Mouse (Mus musculus) brown adipose tissue, adult 24 weeks (tissue): ENCODE measurements around the gene Cped1. TPM values are rescaled to one million over a fixed set of nuclear protein-coding genes. Genes with fewer than 3 reads are reported as not detected.

Source experiments
- H3K27ac ChIP-seq: fragments of 200-500 bp; replicated peaks from 2 replicates; pipeline ENCODE4 v1.5.1; 2012; ENCODE audit warnings: low read depth, mild to moderate bottlenecking, low read length
- H3K4me1 ChIP-seq: fragments of 200-500 bp; 2 replicates; pipeline ENCODE4 v1.6.1; 2012; ENCODE audit warnings: low read length, mixed read lengths; ENCODE audit not compliant: control insufficient read depth, insufficient read depth, insufficient read length
- H3K4me3 ChIP-seq: fragments of 200-500 bp; 2 replicates; pipeline ENCODE4 v1.5.1; 2012; ENCODE audit warnings: low read depth, mild to moderate bottlenecking, low read length, moderate library complexity; ENCODE audit not compliant: insufficient read depth
- polyA plus RNA-seq: library from polyadenylated mRNA; stranded (reverse); fragments of >200 nt; gene quantifications from 2 replicates; pipeline ENCODE4 v1.2.4, GENCODE M21; 2012; ENCODE audit not compliant: missing spikeins, insufficient read depth, insufficient read length

Gene Cped1
- polyA plus RNA-seq, 1 experiment: 39.6 TPM

DNA sequence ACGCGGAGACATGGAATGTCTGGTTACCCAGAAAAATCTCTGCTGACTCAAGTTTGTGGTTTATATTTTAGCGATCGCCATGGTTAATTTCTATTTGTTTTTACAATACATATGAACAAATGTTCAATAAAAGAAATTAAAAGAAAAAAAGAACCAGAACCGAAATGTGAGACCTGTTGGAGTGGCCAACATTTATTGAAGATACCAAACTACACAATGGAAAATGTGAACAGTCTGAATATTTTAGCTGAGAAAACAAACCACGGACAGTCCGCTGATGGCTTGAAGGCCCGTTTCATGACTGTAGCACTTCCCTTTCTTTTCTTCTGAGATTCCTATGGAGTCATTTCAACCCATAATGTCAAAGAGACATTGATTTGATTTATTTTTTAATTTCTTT lies 201.3 kb downstream of the Cped1 start:
- no peak overlapping the region for H3K27ac ChIP-seq
- H3K4me3 ChIP-seq: no peak overlapping the region
- H3K4me1 ChIP-seq: no peaks in the 10 kb centered on the region

GRCm38 (mm10) chr6:22189346-22190335 lies 203.9 kb downstream of the Cped1 start:
- H3K4me3 ChIP-seq: no peak overlapping the region
- no peak overlapping the region for H3K27ac ChIP-seq
- no peaks in the 10 kb centered on the region for H3K4me1 ChIP-seq

- H3K27ac ChIP-seq: no peak overlapping the region
- H3K4me1 ChIP-seq: no peaks in the 10 kb centered on the region; the same call in 1 of the 2 replicates
- H3K4me3 ChIP-seq: no peak overlapping the region
Observed at GRCm38 (mm10) chr6:22198603-22199002, 212.9 kb downstream of the Cped1 start.

GRCm38 (mm10) chr6:22199473-22199872 lies 213.8 kb downstream of the Cped1 start:
- Histone ChIP-seq H3K4me3 (no peak overlapping the region), H3K27ac (no peak overlapping the region), H3K4me1 (no peaks in the 10 kb centered on the region; the same call in 1 of the 2 replicates)

GRCm38 (mm10) chr6:22200133-22200532 lies 214.4 kb downstream of the Cped1 start:
- Histone ChIP-seq H3K4me3 (no peak overlapping the region), H3K4me1 (peaks cover under 1% of the 10 kb centered on the region), H3K27ac (no peak overlapping the region)

DNA sequence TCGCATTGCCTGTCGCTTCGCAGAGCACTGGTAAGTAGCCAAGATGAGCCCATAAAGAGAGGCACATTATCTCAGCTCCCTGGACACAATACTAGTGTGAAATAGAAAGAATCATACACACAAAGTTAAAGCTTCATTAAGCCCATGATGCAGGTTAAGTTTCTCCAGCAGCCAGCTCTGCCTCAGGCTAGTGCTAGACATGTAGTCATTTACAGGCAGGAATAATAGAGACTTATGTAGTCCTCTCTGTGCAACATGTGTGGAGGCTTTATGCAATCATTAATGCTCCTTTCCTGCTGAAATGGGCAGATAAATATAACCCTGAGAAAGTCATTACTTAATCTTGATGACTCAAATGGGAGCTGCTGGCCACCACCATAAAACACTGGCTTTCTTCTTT lies 216.2 kb downstream of the Cped1 start:
- H3K27ac ChIP-seq: no peak overlapping the region
- peaks cover 7% of the 10 kb centered on the region for H3K4me1 ChIP-seq
- H3K4me3 ChIP-seq: no peak overlapping the region

- Histone ChIP-seq H3K27ac (no peak overlapping the region), H3K4me3 (no peak overlapping the region), H3K4me1 (peaks cover 7% of the 10 kb centered on the region)
Observed at GRCm38 (mm10) chr6:22205030-22205750, 219.5 kb downstream of the Cped1 start.

DNA sequence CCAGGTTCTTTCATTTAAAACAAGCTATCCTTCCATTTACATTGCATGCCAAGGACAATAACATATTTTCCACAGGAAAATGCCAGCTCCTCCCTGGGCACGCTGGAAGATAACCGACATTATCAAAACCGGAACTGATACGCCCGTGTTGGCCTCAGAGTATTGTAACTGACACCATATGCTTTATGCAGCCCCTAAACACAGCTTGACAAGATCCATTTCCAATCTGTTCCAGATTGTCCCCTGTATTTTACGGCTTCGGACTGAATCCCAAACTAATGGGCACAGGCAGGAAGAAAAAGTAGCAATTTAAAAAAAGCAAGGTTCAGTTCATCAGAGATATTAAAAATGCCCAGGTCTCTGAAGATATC lies 220.0 kb downstream of the Cped1 start:
- no peak overlapping the region for H3K4me3 ChIP-seq
- peaks cover 7% of the 10 kb centered on the region for H3K4me1 ChIP-seq
- H3K27ac ChIP-seq: no peak overlapping the region

DNA sequence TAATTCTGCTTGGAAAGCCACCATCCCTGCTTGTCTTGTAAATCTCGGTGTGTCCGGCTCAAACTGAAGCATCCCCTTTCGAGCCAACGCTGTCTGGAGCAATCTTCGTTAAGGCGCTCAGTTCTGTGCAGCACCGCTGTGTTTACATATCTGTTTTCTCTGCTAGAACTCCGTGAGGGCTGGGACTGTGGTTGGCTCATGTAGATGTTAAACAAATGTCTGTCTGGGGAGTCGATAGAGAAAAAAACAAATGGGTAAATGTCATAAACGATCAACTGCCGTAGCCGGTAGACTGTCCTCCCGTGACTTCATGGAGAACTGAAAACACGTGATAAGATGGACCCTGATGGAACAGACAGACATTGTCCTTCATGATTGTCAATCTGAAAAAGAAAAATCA lies 220.5 kb downstream of the Cped1 start:
- Histone ChIP-seq H3K4me1 (peaks cover 7% of the 10 kb centered on the region), H3K4me3 (no peak overlapping the region), H3K27ac (no peak overlapping the region)

GRCm38 (mm10) chr6:22206630-22207293 lies 221.0 kb downstream of the Cped1 start:
- peaks cover 7% of the 10 kb centered on the region for H3K4me1 ChIP-seq
- no peak overlapping the region for H3K4me3 ChIP-seq
- H3K27ac ChIP-seq: no peak overlapping the region

DNA sequence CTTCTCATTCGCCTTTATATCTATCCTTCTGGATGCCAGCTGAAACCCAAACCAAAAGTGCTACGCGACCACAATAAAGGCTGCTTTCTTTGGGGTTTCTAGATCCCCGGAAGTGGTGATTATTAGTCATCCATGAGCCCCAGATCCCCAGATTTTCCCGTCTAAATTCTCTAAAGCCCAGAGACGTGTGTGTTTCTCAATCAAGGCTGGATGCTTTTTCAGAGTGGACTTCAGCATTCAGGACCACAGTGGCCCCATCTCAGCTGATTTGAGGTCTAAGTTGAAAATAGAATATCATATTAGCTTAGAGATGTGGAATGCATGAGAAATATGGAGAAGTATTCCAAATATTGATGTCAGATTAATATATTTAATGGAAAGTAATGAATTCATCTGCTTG lies 226.4 kb downstream of the Cped1 start:
- H3K4me3 ChIP-seq: no peak overlapping the region
- H3K4me1 ChIP-seq: no peaks in the 10 kb centered on the region
- H3K27ac ChIP-seq: no peak overlapping the region

DNA sequence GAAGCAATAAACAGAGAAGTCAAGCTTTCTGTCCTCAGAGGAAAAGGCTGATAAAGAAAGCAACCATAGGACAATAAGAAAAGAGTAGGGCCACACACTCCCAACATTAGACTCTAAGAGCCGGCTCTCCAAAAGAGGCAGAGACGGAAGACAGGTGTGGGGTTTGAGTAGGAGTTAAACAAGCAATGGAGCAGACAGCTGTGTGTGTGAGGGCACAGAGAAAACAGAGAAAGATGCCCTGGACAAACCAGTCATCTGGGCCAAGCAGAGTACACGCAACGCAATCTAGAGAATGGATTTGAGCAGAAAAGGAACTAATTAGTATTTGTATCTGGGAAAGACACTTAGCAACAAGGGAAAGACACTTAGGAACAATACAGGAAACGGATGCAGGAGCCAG lies 227.5 kb downstream of the Cped1 start:
- Histone ChIP-seq H3K4me3 (no peak overlapping the region), H3K4me1 (no peaks in the 10 kb centered on the region), H3K27ac (no peak overlapping the region)

DNA sequence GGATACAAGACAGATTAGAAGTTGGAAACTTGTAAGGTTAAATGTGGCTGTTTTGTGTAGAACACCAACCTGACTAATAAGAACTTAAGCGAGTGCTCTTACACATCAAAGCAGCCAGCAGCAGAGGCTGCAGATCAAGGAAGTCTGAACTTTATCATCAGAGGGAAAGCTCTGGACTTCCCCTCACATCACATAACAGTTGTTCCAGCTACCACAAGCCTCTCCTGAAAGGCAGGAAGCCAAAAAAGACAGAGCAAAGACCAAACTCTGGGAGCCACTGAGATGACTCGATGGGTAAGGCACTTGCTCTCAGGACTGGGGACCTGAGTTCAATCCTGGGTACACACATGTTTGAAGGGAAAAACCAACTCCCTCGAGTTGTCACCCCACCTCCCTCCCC lies 228.1 kb downstream of the Cped1 start:
- Histone ChIP-seq H3K4me1 (no peaks in the 10 kb centered on the region), H3K27ac (no peak overlapping the region), H3K4me3 (no peak overlapping the region)

GRCm38 (mm10) chr6:22214665-22215064 lies 228.9 kb downstream of the Cped1 start:
- no peak overlapping the region for H3K4me3 ChIP-seq
- no peak overlapping the region for H3K27ac ChIP-seq
- H3K4me1 ChIP-seq: no peaks in the 10 kb centered on the region

- H3K4me3 ChIP-seq: no peak overlapping the region
- H3K27ac ChIP-seq: no peak overlapping the region
- H3K4me1 ChIP-seq: no peaks in the 10 kb centered on the region
Observed at GRCm38 (mm10) chr6:22216276-22216973, 230.7 kb downstream of the Cped1 start.
